Mouse (Mus musculus) gastrocnemius, adult 8-10 months (tissue): ENCODE data around the gene Olfr463. TPM values are rescaled to one million over a fixed set of nuclear protein-coding genes. Genes with fewer than 3 reads are reported as not detected.

Source experiments
- DNase-seq, 2 experiments: peaks; one replicate each; pipeline ENCODE4 v3.0.0; 2022; ENCODE audit warnings: low spot score in 2 of 2
- total RNA-seq, 4 experiments: library from RNA; stranded (reverse); gene quantifications; 2 replicates each; pipeline ENCODE4 v1.2.4; 2022

Olfr463 gene
- total RNA-seq, 4 experiments from 2014 or later, result not detected

GRCm38 (mm10) chr11:87847884-87848283, 49.3 kb downstream of the Olfr463 start:
- DNase-seq, result no peak

GRCm38 (mm10) chr11:87846968-87847600, 50.1 kb downstream of the Olfr463 start:
- no peak for DNase-seq

Other genes starting within 250 kb of the Olfr463 start
- 1 to 10 TPM in 3 of 4 experiments, under 1 TPM in 1; 0.92 to 1.7 (median 1.6) TPM for gene Rnf43, start 234.7 kb downstream of the Olfr463 start, total RNA-seq
- gene Supt4a, start 159.8 kb downstream of the Olfr463 start, total RNA-seq, result 10 to 100 TPM; 33.6 to 41.0 (median 36.9) TPM
- not detected for gene Tspoap1, start 136.8 kb downstream of the Olfr463 start, total RNA-seq
- not detected for gene Mpo, start 103.8 kb downstream of the Olfr463 start, total RNA-seq
- gene Lpo, start 69.1 kb downstream of the Olfr463 start, total RNA-seq, result not detected
- 1 to 10 TPM; 1.3 to 3.0 (median 1.6) TPM for gene Mks1, start 44.2 kb downstream of the Olfr463 start, total RNA-seq
- not detected for gene Epx, start 21.9 kb downstream of the Olfr463 start, total RNA-seq
- not detected for gene Olfr462, start 5.1 kb downstream of the Olfr463 start, total RNA-seq
- not detected for gene Olfr464, start 23.6 kb upstream of the Olfr463 start, total RNA-seq
- gene Dynll2, start 90.1 kb upstream of the Olfr463 start, total RNA-seq, result 100 to 1,000 TPM; 201 to 320 (median 253) TPM
- 10 to 100 TPM; 52.7 to 62.4 (median 59.0) TPM for gene Srsf1, start 150.0 kb upstream of the Olfr463 start, total RNA-seq
- 100 to 1,000 TPM in 1 of 4 experiments, 10 to 100 TPM in 3; 98.6 to 102 (median 98.9) TPM for gene Vezf1, start 170.9 kb upstream of the Olfr463 start, total RNA-seq
- 100 to 1,000 TPM; 108 to 156 (median 116) TPM for gene Cuedc1, start 200.7 kb upstream of the Olfr463 start, total RNA-seq